Mouse (Mus musculus): ENCODE measurements around the gene Fam53b. TPM values are rescaled to one million over a fixed set of nuclear protein-coding genes. Genes with fewer than 3 reads are reported as not detected.

Fam53b gene
- total RNA-seq, 2 experiments from 2014 or later = 29.6 to 38.3 TPM

GRCm38 (mm10) chr7:132787496-132788190 is 26.0 kb downstream of the Fam53b start:
- DNase-seq = no peak

- no peak for DNase-seq
Observed at GRCm38 (mm10) chr7:132787022-132787421, 26.7 kb downstream of the Fam53b start.

GRCm38 (mm10) chr7:132786522-132786921 is 27.2 kb downstream of the Fam53b start:
- DNase-seq = no peak

GRCm38 (mm10) chr7:132786011-132786410 is 27.7 kb downstream of the Fam53b start:
- DNase-seq = peak; percentile 54

GRCm38 (mm10) chr7:132784101-132784500 is 29.6 kb downstream of the Fam53b start:
- DNase-seq = no peak

- DNase-seq = no peak
Observed at GRCm38 (mm10) chr7:132781850-132782249, 31.8 kb downstream of the Fam53b start.

- DNase-seq = no peak
Observed at GRCm38 (mm10) chr7:132781130-132781814, 32.4 kb downstream of the Fam53b start.

GRCm38 (mm10) chr7:132780611-132781010 is 33.1 kb downstream of the Fam53b start:
- no peak for DNase-seq

- peak; percentile 69 for DNase-seq
Observed at GRCm38 (mm10) chr7:132778630-132779029, 35.1 kb downstream of the Fam53b start.

GRCm38 (mm10) chr7:132777728-132778453 is 35.8 kb downstream of the Fam53b start:
- no peak for DNase-seq

GRCm38 (mm10) chr7:132777117-132777516 is 36.6 kb downstream of the Fam53b start:
- no peak for DNase-seq

- DNase-seq = no peak
Observed at GRCm38 (mm10) chr7:132776338-132777111, 37.2 kb downstream of the Fam53b start.

- DNase-seq = no peak
Observed at GRCm38 (mm10) chr7:132775922-132776321, 37.8 kb downstream of the Fam53b start.

- peak; percentile 76 for DNase-seq
Observed at GRCm38 (mm10) chr7:132775333-132775732, 38.4 kb downstream of the Fam53b start.

GRCm38 (mm10) chr7:132773011-132773705 is 40.5 kb downstream of the Fam53b start:
- DNase-seq = no peak

- no peak for DNase-seq
Observed at GRCm38 (mm10) chr7:132772440-132772839, 41.2 kb downstream of the Fam53b start.

- DNase-seq = no peak
Observed at GRCm38 (mm10) chr7:132768498-132769344, 45.0 kb downstream of the Fam53b start.

- no peak for DNase-seq
Observed at GRCm38 (mm10) chr7:132767999-132768370, 45.7 kb downstream of the Fam53b start.

GRCm38 (mm10) chr7:132767233-132767998 is 46.3 kb downstream of the Fam53b start:
- no peak for DNase-seq

GRCm38 (mm10) chr7:132766235-132766871 is 47.3 kb downstream of the Fam53b start:
- DNase-seq = no peak
